Mouse (Mus musculus): ENCODE measurements around the gene Il22ra1.

- no peak for TF ChIP-seq CTCF (IDR thresholded peaks at IDR 0.05; ENCODE audit: extremely low read depth, insufficient read length, insufficient replicate concordance, low read depth, low read length)
- TF ChIP-seq POLR2A (IDR thresholded peaks at IDR 0.05; ENCODE audit: low read depth, low read length), result no peak
Measured at GRCm38 (mm10) chr4:135764700-135765099, 36.7 kb downstream of the Il22ra1 start.
